Mouse (Mus musculus) E14TG2a.4 (cell line): ENCODE results near the gene Dnah10.

Experiments
- CTCF ChIP-seq: conservative IDR thresholded peaks from 2 replicates; pipeline ENCODE4 v1.5.1; 2014; ENCODE audit warnings: low read length
- POU5F1 ChIP-seq: IDR thresholded peaks from 2 replicates; pipeline ENCODE4 v1.6.1; 2014; ENCODE audit warnings: low read length, borderline replicate concordance

DNA sequence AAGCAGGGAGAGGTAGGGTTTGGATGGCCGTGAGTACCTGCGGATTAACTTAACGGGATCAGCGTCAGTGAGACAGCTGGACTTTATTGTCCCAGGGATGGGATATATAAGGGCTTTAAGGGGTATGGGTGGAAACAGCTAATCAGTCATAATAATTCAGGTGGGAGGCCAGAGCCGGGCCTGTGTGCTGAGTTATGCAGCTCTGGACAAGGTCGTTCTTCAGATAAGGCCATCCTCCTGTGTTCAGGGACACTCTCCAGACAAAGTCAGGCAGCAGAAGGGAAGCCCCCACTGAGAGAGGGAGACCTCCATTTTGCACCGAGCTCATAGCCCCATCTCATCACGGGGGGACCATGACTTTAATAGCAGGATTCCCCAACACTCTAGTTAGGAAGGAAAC lies 56.8 kb downstream of the Dnah10 start:
- TF ChIP-seq CTCF (no peak), POU5F1 (no peak)
